Mouse (Mus musculus) bone marrow, adult 2 months (tissue): ENCODE results near the gene Tmem92.

Source experiments
- CTCF ChIP-seq: fragments of 200-500 bp; IDR thresholded peaks from 2 replicates; pipeline ENCODE4 v1.5.1; 2011; ENCODE audit warnings: low read length, control low read depth; ENCODE audit not compliant: control insufficient read depth, insufficient read depth
- POLR2A ChIP-seq: fragments of 200-500 bp; IDR thresholded peaks from 2 replicates; pipeline ENCODE4 v1.6.1; 2011; ENCODE audit warnings: low read depth, mild to moderate bottlenecking, control low read depth, low read length, borderline replicate concordance; ENCODE audit not compliant: control insufficient read depth

DNA sequence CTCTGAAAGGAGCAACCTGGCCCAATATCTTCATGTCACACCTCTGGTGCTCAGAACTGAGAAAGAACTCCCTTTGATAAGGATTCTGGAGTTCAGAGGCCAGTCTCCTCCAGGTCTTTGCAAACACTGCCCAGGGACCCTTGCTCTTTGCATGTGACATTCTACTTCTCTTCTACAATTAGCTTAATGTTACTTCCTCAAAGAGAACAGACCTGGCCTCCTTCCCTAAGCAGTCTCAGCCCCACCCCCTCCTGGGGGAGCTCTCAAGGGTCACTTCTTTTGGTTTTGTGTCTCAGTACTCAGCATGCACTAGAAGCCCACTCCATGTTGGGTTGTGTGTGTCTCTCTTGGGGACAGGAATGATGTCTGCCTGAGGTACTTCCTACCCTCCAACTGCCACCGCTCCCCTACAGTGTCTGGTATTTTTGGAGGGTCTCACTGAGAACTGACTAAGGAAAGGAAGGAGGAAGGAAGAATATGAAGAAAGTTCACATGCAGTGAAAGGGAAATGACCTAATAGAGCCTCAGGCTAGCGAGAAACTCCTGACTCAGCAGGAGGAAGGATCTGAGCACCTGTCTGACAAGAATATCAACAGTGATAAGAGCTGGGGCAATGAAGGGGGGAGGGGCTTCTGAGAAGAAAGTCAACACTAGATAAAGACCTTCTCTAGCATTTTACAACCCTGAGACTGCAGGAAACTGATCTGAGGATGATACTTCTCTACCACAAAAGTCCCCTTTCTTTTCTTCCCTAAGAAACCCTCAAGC, 29.4 kb downstream of the Tmem92 start:
- TF ChIP-seq CTCF, result no peak
- no peak for TF ChIP-seq POLR2A
